Mouse (Mus musculus): Measurements from ENCODE around the gene Abcc3. TPM values are rescaled to one million over a fixed set of nuclear protein-coding genes. Genes with fewer than 3 reads are reported as not detected.

Abcc3 gene
- polyA plus RNA-seq, 1 experiment: 57.3 TPM

DNA sequence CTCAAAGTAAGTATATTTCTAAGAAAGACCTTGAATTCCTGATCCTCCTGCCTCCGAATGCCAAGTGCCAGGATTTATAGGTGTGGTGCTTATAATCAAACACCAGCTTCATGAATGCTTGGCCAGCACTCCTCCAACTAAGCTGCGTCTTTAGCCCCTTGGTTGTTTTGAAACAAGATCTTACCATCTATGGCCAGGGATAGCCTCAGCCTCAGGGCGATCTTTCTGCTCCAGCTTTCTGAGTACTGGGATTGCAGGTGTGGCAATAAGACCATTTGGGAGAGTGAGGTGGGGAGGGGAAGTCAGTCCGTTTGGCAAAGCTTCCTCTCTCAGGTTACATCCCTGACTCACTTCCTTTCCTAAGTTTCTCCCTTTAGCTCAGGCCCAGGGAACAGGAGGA, 5.0 kb downstream of the Abcc3 start:
- H3K4me1 ChIP-seq (ENCODE audit: control insufficient read depth, insufficient read depth, low read length): peaks cover 44% of the 10 kb centered on the region
- TF ChIP-seq CTCF (IDR thresholded peaks at IDR 0.05; ENCODE audit: low read depth, low read length): no peak
- TF ChIP-seq POLR2A (IDR thresholded peaks at IDR 0.05; ENCODE audit: borderline replicate concordance, low read depth, low read length): no peak
- no peak overlapping the region for H3K4me3 ChIP-seq (ENCODE audit: insufficient read depth, low read length)
- H3K27ac ChIP-seq (ENCODE audit: insufficient read depth, low read depth, low read length): no peak overlapping the region

DNA sequence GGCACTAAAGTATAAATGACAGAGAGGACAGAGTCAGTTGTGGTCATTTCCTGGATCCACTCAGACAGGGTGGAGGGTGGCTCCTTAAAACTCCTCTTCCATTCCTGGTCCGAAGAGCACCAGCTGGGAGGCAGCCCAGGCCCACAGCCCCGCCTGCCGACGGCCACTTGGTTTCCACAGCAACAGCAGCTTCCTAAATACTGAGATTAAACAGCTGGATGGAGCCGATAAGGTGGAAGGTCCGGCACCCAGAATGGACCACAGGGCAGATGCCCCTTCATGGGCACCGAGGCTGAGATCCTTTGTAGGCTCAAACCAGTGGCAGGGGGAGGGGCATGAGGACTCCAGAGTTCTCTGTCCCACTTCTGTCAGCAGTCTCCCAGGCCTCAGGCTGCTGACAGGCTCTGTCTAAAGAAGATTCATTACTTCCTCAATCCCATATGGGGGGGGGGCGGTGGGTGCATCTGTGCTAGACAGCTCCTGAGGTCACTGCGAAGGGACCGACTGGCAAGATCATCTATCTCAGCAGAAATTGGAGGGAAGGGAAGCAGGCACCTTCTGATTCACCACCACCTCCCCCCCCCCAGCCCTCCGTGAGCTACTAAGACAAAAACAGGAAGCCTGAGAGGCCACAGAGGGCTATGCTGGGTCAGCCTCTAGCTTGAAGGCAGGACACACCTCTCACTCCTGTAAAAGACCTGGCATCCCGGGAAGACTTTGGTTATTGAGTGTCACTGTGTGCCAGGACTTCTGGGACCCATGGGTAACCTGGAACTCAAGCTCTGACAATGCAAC, 6.6 kb downstream of the Abcc3 start:
- Histone ChIP-seq H3K4me1 (ENCODE audit: control insufficient read depth, insufficient read depth, low read length) (peaks cover 36% of the 10 kb centered on the region), H3K4me3 (ENCODE audit: insufficient read depth, low read length) (peak overlapping the region; percentile 28), H3K27ac (ENCODE audit: insufficient read depth, low read depth, low read length) (peak overlapping the region; percentile 82)
- TF ChIP-seq POLR2A (IDR thresholded peaks at IDR 0.05; ENCODE audit: borderline replicate concordance, low read depth, low read length) (no peak), CTCF (IDR thresholded peaks at IDR 0.05; ENCODE audit: low read depth, low read length) (no peak)

- H3K4me1 ChIP-seq (ENCODE audit: control insufficient read depth, insufficient read depth, low read length): peaks cover 21% of the 10 kb centered on the region
- TF ChIP-seq POLR2A (IDR thresholded peaks at IDR 0.05; ENCODE audit: borderline replicate concordance, low read depth, low read length): no peak
- TF ChIP-seq CTCF (IDR thresholded peaks at IDR 0.05; ENCODE audit: low read depth, low read length): no peak
- H3K27ac ChIP-seq (ENCODE audit: insufficient read depth, low read depth, low read length): no peak overlapping the region
- H3K4me3 ChIP-seq (ENCODE audit: insufficient read depth, low read length): no peak overlapping the region
These were observed 13.1 kb downstream of the Abcc3 start for GRCm38 (mm10) chr11:94379736-94380135.

DNA sequence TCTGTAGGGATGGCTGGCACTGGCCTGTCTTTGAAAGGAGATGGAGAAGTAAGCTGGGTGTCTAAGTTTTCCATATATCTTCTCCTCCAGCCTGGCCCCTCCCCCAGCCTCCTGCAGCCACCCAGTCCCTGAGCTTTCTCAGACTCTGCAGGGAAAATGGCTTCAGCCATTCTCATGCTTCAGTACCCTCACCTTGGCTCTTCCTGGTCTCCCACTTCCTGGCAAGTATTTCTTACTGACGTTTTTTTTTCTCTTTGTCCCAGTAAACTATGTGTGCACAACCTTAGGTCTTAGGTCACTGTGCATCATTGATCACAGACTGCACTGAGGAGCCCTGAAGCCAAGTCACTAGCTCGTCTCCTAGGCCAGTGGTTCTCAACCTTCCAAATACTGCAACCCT, 13.7 kb downstream of the Abcc3 start:
- no peak overlapping the region for H3K27ac ChIP-seq (ENCODE audit: insufficient read depth, low read depth, low read length)

DNA sequence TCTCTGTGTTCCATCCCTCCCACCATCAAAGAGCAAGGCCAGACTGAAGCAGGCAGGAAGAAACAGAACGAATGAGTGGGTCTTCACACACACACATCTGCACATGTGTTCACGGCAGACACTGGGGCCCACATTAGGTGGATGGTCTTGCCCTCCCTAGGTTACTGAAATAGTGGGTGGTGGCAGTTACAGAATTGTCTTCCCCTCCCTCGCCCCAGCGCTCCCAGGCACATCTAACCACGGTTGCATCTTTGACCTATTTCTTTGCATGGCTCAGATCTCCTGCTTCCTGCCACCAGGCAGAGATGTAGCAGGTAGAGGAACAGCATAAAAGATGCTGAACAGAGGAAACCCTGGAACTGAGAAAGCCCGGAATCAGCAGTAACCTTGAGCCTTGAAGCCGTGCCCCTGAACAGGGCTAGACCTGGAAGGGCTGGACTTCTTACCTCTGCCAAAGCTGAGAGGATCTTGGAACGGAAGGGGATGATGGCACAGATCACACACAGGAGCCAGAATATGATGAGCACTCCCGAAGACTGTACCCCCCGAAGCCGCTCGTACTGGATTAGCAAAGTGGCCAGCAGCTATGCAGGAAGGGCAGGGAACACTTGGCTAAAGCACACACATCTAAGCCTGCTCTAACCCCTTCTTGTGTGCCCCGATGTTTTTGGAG, 18.4 kb downstream of the Abcc3 start:
- TF ChIP-seq POLR2A (IDR thresholded peaks at IDR 0.05; ENCODE audit: borderline replicate concordance, low read depth, low read length): no peak
- TF ChIP-seq CTCF (IDR thresholded peaks at IDR 0.05; ENCODE audit: low read depth, low read length): no peak
- H3K27ac ChIP-seq (ENCODE audit: insufficient read depth, low read depth, low read length): no peak overlapping the region
- peaks cover 29% of the 10 kb centered on the region for H3K4me1 ChIP-seq (ENCODE audit: control insufficient read depth, insufficient read depth, low read length)
- H3K4me3 ChIP-seq (ENCODE audit: insufficient read depth, low read length): no peak overlapping the region

More for the DNA sequence above, 13.7 kb downstream of the Abcc3 start:
- no peak overlapping the region for H3K4me3 ChIP-seq (ENCODE audit: insufficient read depth, low read length)
- TF ChIP-seq CTCF (IDR thresholded peaks at IDR 0.05; ENCODE audit: low read depth, low read length): no peak
- TF ChIP-seq POLR2A (IDR thresholded peaks at IDR 0.05; ENCODE audit: borderline replicate concordance, low read depth, low read length): no peak
- H3K4me1 ChIP-seq (ENCODE audit: control insufficient read depth, insufficient read depth, low read length): peaks cover 21% of the 10 kb centered on the region

GRCm38 (mm10) chr11:94370809-94371208, 22.0 kb downstream of the Abcc3 start:
- TF ChIP-seq CTCF (IDR thresholded peaks at IDR 0.05; ENCODE audit: low read depth, low read length) (no peak), POLR2A (IDR thresholded peaks at IDR 0.05; ENCODE audit: borderline replicate concordance, low read depth, low read length) (no peak)
- peaks cover 21% of the 10 kb centered on the region for H3K4me1 ChIP-seq (ENCODE audit: control insufficient read depth, insufficient read depth, low read length)
- H3K4me3 ChIP-seq (ENCODE audit: insufficient read depth, low read length): no peak overlapping the region
- H3K27ac ChIP-seq (ENCODE audit: insufficient read depth, low read depth, low read length): peak overlapping the region; percentile 59

GRCm38 (mm10) chr11:94369981-94370380, 22.8 kb downstream of the Abcc3 start:
- TF ChIP-seq CTCF (IDR thresholded peaks at IDR 0.05; ENCODE audit: low read depth, low read length) (no peak), POLR2A (IDR thresholded peaks at IDR 0.05; ENCODE audit: borderline replicate concordance, low read depth, low read length) (no peak)
- Histone ChIP-seq H3K4me3 (ENCODE audit: insufficient read depth, low read length) (no peak overlapping the region), H3K27ac (ENCODE audit: insufficient read depth, low read depth, low read length) (peak overlapping the region; percentile 59; the same call in 1 of the 2 replicates), H3K4me1 (ENCODE audit: control insufficient read depth, insufficient read depth, low read length) (peaks cover 21% of the 10 kb centered on the region)

DNA sequence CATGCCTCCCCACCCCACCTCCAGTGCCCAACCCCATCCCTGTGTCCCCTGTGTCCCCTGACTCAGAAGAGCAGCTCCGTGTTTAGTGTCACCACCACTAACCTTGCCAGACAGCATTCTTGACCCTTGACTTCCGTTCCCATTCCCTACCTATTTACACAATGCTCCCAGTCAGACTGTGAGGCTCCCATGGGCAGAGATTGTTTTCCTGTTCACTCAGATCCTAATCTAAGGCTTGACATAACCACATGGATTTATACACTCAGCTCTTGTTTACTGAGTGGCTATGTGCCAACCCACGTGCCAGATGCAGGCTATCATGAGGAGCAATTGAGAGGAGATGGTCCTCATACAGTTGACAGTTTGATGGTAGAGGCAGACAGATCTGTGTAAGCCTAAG, 27.5 kb downstream of the Abcc3 start:
- Histone ChIP-seq H3K27ac (ENCODE audit: insufficient read depth, low read depth, low read length) (no peak overlapping the region), H3K4me1 (ENCODE audit: control insufficient read depth, insufficient read depth, low read length) (peaks cover 10% of the 10 kb centered on the region), H3K4me3 (ENCODE audit: insufficient read depth, low read length) (no peak overlapping the region)
- TF ChIP-seq CTCF (IDR thresholded peaks at IDR 0.05; ENCODE audit: low read depth, low read length) (no peak), POLR2A (IDR thresholded peaks at IDR 0.05; ENCODE audit: borderline replicate concordance, low read depth, low read length) (no peak)

GRCm38 (mm10) chr11:94363690-94364089, 29.1 kb downstream of the Abcc3 start:
- no peak for TF ChIP-seq POLR2A (IDR thresholded peaks at IDR 0.05; ENCODE audit: borderline replicate concordance, low read depth, low read length)
- TF ChIP-seq CTCF (IDR thresholded peaks at IDR 0.05; ENCODE audit: low read depth, low read length): no peak
- no peak overlapping the region for H3K27ac ChIP-seq (ENCODE audit: insufficient read depth, low read depth, low read length)

GRCm38 (mm10) chr11:94362101-94362500, 30.7 kb downstream of the Abcc3 start:
- Histone ChIP-seq H3K4me1 (ENCODE audit: control insufficient read depth, insufficient read depth, low read length) (no peaks in the 10 kb centered on the region), H3K27ac (ENCODE audit: insufficient read depth, low read depth, low read length) (no peak overlapping the region), H3K4me3 (ENCODE audit: insufficient read depth, low read length) (no peak overlapping the region)
- no peak for TF ChIP-seq CTCF (IDR thresholded peaks at IDR 0.05; ENCODE audit: low read depth, low read length)
- no peak for TF ChIP-seq POLR2A (IDR thresholded peaks at IDR 0.05; ENCODE audit: borderline replicate concordance, low read depth, low read length)

More at GRCm38 (mm10) chr11:94363690-94364089, 29.1 kb downstream of the Abcc3 start:
- Histone ChIP-seq H3K4me1 (ENCODE audit: control insufficient read depth, insufficient read depth, low read length) (no peaks in the 10 kb centered on the region), H3K4me3 (ENCODE audit: insufficient read depth, low read length) (no peak overlapping the region)
